Mouse (Mus musculus) right cerebral cortex, adult 18-20 months (tissue): Measurements from ENCODE around the gene Serinc2.
"Not testable (repeated sequence)": the region's sequence is repeated elsewhere in the genome, so short reads cannot be mapped to it uniquely, and the experiment has no call there.

Source experiments
- DNase-seq: peaks from one replicate; pipeline ENCODE4 v3.0.0; 2022; ENCODE audit warnings: mixed read lengths

The Serinc2 gene

GRCm38 (mm10) chr4:130252441-130253157 lies 26.4 kb downstream of the Serinc2 start:
- no peak for DNase-seq

- no peak for DNase-seq
Observed at GRCm38 (mm10) chr4:130251763-130252162, 27.2 kb downstream of the Serinc2 start.

- DNase-seq: no peak
Observed at GRCm38 (mm10) chr4:130251172-130251705, 27.8 kb downstream of the Serinc2 start.

DNA sequence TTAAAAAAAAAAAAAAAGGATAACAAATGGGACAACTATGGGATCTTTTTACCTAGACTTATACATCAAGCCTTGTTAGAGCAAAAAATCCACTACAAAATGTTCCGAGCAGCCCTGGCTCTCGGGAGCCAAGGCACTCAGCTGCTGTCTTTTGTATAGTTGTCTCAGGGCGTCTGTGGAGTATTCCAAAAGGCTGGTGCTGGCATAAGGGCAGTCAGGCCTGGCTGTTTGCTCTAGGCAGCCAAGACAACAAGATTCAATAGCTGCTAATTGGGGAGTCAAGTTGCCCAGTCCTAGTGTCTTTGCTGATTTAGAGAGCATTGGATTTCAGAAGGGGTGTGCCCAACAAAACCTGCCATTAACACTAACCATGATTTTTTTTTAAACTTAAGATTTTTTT lies 30.4 kb downstream of the Serinc2 start:
- no peak for DNase-seq

DNA sequence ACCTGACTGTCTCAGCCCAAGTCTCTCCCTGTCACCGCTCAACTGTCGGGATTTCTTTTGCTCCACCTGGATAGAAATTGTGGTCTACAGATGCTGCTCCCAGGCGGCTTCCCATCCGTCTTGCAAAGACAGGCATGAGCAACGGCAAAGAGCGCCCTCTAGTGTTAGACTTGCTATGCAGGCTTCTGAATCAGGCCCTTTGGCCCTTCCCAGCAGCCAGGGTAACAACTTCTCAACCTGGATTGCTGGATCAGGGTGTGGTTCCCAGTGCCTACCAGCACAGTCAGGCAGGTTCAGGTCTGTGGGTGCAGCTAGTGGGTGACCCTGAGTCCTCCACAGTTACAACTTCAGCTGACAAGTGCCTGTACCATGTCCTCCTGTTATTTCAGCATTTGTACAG lies 32.9 kb downstream of the Serinc2 start:
- peak; percentile 69 for DNase-seq

- no peak for DNase-seq
Observed at GRCm38 (mm10) chr4:130244749-130245148, 34.3 kb downstream of the Serinc2 start.

DNA sequence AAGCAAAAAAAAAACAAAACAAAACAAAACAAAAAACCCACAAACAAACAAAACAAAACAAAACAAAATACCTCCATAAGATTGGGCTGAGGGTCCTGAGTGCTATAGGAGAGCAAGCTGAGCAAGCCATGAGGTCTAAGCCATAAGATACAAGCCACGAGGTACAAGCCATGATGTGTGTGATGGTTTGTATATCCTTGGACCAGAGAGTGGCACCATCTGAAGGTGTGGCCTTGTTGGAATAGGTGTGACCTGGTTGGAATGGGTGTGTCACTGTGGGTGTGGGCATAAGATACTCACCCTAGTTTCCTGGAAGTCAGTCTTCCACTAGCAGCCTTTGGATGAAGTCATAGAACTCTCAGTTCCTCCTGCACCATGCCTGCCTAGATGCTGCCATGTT lies 35.4 kb downstream of the Serinc2 start:
- DNase-seq: not testable (repeated sequence)

GRCm38 (mm10) chr4:130242956-130243355 lies 36.0 kb downstream of the Serinc2 start:
- no peak for DNase-seq

GRCm38 (mm10) chr4:130240695-130241094 lies 38.3 kb downstream of the Serinc2 start:
- no peak for DNase-seq

DNA sequence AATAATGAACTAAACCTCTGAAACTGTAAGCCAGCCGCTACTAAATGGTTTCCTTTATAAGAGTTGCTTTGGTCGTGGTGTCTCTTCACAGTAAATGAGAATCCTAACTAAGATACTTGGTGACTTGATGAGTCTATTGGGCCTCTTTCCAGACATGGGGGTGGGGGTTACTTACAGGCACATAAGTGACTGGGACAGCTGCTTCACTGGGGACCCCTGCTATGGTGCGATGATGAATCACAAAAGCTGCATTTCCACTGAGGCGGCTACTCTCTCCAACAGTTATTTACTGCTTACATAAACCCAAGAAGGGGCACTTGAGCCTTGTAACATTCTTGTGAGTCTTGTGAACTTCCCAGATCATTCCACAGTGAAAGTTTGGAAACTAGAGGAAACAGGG lies 41.4 kb downstream of the Serinc2 start:
- no peak for DNase-seq

DNA sequence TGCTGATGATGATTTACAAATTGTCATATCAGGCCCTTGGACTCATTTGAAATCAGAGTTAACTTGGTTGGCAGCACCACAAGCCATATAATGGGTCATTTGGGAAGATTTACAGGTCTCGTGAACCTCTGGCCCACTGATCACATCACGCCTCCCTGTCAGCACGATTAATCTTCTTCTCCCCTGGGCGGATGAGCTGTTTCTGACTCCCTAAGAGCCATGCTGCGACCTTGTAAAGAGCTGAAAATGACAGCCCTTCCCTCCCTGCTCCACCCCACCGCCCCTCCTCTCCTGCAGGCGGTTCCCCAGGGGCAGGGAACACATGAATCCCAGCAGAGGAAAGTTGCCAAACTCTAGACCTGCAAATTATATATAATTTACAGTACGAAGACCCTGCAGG lies 42.6 kb downstream of the Serinc2 start:
- DNase-seq: no peak

DNA sequence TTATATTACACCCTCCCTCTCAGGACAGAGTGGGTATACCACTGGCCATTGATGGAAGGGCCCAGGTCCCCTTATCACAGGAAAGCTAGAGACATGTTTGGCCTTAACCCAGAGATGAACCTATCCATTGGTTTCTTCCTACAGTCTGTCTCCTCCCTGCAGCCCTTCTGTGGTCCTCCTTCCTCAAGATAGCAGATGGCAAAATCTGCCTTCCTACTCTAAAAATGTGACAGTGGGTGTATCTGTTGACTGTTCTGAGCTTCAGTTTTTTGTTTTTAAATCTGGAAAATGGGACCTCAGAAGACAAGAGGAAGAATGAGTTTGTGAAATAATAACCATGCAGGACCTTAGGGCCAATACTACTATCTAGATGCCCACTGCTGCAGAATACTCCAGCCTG lies 54.9 kb downstream of the Serinc2 start:
- DNase-seq: no peak

- no peak for DNase-seq
Observed at GRCm38 (mm10) chr4:130222179-130222578, 56.8 kb downstream of the Serinc2 start, which contains the start of gene Gm853. TSS of gene Gm853 (minus strand) at chr4:130222401.

- no peak for DNase-seq
Observed at GRCm38 (mm10) chr4:130220176-130220575, 58.8 kb downstream of the Serinc2 start.

DNA sequence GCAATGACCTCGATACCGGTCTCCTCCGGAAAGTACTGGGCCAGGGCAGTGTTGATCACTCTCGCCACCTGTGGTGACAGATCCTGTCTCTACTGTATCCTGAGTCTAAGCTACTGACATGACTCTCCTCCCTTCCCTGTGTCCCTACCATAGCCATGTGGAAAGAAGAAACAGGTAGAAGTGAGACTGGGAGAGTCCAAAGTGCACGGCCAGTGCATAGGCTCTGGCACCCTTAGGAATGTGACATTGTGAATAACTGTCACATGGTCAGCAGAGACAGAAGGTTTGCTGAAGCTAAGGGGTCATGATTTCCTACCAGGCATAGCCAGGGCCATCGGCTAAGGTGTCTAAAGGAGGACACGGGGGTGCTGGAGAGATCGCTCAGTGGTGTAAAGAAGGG lies 63.6 kb downstream of the Serinc2 start:
- DNase-seq: no peak

GRCm38 (mm10) chr4:130213857-130214256 lies 65.1 kb downstream of the Serinc2 start:
- DNase-seq: no peak

GRCm38 (mm10) chr4:130213197-130213596 lies 65.8 kb downstream of the Serinc2 start:
- DNase-seq: no peak

GRCm38 (mm10) chr4:130212421-130212820 lies 66.6 kb downstream of the Serinc2 start:
- DNase-seq: no peak

- DNase-seq: no peak
Observed at GRCm38 (mm10) chr4:130211870-130212269, 67.1 kb downstream of the Serinc2 start.
